Mouse (Mus musculus) cerebellum, postnatal 4 days (tissue): ENCODE results near the gene Drc7.
A peak's percentile ranks its signal among the peaks of the same experiment; 100 is the strongest.

Experiments used
- DNase-seq, 2 experiments: peaks; one replicate each; pipeline ENCODE4 v3.0.0; 2022; ENCODE audit warnings: low spot score in 2 of 2, mixed read lengths in 1 of 2

Drc7 gene

DNA sequence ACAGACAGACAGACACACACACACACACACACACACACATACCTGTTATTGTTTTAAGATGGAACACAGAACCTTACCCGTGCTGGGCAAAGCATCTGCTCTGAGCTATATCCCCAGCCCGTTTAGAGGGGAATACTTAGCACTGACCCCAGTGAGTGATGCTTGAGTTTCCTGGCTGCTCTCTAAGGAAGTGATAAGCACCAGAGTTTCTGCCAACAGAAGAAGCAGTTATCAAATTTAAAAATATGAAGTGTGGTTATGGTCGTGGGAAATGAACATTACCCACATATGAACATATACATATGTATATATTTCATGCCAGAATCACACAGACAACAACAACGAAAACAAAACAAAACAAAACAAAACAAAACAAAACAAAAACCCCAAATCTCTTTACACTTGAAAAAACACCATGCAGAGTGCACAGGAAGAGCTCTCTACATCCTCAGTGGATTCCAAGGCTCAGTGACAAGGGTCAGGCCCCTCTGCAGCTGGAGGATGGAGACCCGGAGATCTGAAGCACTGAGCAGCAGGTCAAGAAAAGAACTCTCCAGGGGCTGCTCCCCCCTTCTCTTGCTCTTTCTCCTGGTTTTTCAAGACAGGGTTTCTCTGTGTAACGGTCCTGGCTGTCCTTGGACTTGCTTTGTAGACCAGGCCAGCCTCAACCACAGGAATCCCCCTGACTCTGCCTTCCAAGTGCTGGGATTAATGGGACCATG, 5.1 kb downstream of the Drc7 start:
- no peak for DNase-seq

DNA sequence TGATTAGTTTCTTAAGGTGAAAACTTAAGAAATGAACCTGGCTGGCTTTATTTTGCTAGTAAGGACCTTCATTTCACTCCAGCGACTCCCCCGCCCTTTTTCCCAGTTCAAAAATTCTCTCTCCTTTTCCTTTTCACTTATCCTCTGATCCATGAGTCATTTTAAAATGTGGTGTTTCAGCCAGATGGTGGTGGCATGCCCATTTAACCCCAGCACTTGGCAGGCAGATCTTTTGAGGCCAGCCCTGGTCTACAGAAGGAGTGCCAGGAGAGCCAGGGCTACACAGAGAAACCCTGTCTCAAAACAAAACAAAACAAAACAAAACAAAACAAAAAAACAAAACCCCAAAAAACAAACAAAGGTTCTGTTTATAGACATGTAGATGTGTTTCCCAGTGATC, 9.6 kb downstream of the Drc7 start:
- DNase-seq, result peak in 1 of 2 experiments; percentile 18

DNA sequence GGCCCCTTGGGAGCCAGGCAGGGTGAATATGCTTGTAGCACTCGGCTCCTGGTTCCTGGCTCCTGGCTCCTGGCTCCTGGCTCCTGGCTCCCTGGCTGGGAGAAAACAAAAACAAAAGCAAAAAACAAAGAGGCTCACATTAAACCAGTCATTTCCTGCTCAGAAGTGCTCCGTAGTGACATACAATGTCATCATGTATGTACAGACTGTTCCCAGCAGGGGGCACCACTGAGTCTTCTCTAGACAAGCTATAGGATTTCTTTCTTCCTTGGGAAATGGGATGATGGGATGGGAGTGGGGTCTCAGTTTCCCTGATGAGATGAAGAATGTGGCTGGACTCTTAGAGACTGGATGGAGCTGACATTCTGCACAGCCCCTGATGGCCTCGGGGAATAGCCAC, 12.7 kb downstream of the Drc7 start:
- DNase-seq, result peak in 1 of 2 experiments; percentile 26

DNA sequence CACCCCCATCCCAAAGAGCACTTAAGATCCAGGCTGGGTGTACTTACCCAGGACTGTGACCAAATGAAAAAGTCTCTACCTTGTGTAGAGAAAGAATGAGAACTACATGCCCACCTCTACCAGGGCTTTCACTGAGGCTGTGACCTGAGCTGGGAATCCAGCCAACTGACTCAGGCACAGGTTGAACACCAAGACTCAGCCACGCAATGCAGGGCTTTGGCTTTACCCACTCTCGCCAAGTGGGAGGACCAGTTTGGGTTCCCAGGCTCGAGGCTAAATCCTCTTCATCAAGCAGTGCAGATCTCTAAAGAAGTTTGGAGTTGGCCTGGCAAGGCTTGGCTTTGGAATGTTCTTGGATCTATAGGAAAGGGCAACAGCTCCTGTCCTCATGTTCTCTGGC, 20.6 kb downstream of the Drc7 start:
- DNase-seq, result no peak

DNA sequence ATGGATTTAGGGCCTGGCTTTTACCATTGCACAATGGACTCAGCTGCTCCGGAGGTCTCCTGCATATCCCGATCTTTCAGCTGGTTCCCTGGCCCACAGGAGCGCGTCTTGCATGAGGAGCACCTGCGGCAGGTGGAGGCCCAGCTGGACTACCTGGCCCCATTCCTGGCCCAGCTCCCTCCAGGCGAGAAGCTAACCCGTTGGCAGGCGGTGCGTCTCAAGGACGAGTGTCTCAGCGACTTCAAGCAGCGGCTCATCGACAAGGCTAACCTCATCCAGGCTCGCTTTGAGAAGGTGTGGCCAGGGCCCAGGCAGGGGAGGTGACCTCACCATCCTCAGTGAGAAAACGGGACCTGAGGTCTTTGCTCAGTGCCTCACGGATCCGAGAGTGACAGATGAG, 21.2 kb downstream of the Drc7 start:
- DNase-seq, result no peak

DNA sequence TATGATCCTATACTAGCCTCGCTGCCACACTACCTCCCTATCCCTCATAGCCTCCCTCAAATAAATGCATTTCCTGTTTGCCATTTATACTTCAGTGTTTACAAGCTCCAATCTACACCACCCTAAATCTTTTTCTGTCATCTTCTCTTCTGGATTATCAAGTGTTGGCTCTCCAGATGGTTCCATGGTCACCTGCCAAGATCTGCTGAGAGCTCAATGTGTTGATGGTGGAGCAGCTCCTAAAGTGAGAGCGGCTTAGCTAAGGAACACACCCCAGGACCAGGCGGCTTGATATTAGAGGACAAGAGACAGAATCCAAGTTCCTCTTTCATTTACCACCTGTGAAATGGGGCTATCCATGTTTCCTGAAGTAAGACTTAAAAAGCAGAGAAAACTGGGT, 23.2 kb downstream of the Drc7 start:
- DNase-seq, result no peak

DNA sequence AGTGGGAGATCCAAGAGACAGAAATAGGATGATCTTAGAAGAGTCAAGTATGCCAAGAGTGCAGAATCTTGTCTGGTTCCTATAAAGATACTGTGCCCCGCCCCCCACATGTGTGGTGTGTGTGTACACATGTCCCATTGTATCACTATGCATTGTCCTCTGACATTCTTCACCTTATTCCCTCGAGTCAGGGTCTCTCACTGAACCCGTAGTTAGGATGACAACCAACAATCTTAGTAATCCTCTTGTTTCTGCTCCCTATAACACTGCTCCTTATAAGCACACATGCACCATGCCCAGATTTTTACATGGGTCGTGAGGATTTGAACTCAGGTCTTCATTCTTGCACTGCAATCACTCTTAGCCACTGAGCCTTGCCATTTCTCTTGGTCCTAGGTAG, 24.4 kb downstream of the Drc7 start:
- DNase-seq, result no peak

DNA sequence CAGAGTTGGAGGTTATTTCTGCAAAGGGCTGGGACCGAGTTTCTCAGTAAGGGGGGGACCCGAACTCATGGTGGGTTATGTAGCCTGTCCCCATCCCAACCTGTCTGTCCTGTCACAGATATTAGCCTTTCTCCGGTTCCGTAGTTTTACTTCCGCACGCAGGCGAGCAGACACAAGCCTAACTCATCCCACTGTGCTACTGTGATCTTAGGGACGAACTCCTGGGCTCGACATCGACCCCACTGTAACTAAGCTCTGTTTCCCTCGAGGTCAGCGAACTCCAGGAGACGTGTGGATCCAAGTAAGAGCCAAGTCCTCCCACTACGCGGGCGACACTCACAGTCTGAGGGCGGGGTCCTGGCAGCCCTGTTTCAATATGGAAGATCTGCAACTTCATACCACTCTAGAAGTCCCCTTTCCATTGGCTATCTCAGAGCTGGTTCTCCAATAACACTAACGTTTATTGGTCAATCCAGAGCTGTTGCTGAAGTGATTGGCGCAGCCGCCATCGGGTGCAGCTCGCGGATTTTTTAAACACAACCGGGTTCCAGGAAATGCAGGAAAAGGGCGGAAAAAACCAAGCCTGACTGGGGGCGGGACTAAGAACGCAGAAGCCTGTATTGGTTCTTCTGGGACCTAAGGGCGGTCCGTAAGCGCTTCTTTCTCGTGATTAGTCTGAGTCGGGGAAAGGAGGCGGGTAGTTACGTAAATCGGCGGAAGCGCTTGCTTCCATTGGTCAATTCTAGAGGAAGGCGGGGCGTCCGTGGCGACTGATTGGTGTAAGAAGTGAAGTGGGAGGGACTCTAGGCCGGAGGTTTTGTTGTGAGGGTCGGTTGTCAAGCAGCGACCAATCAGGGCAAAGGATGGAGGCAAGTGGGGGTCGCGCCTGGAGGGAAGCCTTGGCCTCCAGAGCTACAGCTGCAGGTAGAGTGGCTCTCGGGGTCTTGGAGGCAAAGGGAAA, 25.8 kb downstream of the Drc7 start, which contains the start of gene Katnb1:
TSS of gene Katnb1 (plus strand) at position 806 of the 961 bp plus-strand sequence.
- peak; percentile 87 to 96 for DNase-seq

DNA sequence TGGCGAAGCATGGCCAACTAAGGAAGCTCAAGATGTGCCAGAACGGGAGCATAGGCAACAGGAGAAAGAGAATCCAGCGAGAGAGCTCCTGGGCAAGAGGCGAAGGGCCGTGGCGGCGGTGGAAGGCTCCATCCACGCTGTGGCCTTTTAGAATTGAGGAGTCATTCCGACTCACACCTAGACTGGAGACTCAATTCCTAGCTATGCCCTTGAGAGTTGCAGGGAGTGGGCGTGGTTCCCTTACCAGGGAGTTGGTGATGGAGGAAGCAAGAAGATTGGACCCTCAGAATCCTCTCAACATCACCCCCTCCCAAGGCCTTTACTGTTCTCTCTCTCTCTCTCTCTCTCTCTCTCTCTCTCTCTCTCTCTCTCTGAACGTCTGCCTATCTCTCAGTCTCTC, 26.7 kb downstream of the Drc7 start:
- DNase-seq, result no peak

DNA sequence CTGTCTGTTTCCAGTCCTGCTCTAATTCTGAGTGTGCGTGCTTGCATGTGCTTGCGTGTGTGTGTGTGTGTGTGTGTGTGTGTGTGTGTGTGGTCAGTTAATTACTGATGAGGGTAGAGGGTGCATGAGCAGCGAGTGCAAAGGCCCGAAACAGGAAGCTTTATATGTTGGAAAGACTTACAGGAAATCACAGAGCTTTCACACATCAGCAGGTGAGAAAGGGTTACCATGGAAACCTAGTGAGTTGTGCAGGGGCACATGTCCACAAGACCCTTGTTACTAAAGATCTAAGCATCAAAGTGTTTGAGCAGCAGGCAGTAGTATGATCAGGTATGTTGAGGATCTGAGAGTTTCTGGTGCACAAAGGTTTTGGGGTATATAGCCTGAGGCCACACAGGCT, 29.4 kb downstream of the Drc7 start:
- DNase-seq, result no peak

DNA sequence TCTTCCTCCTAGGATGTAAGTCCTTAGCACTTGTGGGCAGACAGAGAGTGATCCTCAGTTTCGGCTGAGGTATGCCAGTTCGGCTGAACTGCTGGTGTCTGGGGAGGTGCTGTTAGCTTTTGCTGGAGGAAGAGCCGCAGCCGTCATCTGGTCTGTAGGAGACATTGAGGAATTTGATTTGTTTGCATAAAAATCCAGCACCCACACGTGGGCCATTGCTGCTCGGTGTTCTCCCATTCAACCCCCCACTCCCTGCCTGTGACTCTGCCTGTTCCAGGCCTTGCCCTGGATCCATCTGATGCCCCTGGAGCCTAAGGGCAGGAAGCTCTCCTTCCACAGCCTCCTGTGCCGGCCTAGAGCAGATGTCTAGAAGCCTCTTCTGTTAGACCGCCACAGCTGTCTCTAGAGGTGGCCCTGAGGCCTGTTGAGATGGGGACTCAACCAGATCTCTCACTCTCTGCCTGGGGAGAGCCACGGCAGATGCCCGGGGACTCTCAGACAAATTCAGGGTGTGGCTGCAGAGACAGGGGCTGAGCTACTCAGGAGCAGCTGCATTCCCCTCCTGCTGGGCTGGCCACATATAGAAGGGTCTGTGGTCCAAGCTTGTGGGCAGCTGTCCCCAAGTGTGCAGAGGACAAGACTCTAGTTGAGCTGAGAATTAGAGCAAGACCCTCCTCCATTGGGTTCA, 30.0 kb downstream of the Drc7 start:
- DNase-seq, result no peak

DNA sequence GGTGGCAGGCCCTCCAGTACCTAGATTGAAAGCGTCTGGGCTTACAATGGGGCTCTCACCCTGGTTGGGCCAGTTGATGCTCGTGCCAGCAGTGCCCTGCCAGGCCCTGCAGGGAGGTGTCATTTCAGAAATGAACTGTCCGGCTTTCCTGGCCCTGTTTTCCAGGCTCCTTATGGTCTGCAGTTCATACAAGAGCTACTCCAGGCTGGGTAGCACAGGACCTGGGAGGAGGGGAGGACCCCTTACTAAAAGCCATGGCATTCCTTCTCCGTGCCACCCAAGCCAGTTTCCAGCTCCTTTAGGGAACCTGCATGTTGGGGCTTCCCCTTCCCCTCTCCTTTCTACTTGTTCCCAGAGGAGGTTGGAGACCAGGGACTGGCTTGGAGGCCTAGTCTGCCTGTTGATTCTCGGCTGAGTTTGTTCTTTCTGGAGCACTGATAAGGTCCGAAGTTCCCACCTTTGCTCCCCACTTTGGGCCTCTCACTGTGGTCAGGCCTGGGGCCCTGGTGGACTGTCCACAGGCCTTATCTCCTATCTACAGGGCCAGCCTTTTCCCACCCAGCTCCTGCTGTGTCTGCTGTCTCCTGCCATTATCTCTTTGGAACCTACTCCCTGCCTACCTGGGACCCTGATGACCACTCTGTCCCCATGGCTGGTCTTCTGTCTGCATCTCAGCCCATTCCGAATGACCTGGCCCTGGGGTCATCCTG, 30.7 kb downstream of the Drc7 start:
- DNase-seq, result no peak

DNA sequence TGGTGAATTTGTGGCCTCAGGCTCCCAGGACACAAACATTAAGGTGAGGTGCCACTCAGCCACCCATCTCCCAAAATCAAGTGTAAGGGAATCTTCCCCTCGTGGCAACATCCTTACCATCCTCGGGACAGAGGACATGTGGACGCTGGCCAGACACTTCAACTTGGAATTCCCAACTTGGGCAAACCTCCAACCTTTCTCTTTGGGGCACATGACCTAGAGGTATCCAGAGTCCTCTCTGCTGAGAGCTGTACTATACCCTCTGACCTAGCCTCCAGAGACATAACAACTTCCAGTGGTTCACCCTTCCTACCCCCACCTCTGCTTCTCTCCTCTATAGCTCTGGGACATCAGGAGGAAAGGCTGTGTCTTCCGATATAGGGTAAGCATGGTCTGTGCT, 38.7 kb downstream of the Drc7 start:
- DNase-seq, result no peak

DNA sequence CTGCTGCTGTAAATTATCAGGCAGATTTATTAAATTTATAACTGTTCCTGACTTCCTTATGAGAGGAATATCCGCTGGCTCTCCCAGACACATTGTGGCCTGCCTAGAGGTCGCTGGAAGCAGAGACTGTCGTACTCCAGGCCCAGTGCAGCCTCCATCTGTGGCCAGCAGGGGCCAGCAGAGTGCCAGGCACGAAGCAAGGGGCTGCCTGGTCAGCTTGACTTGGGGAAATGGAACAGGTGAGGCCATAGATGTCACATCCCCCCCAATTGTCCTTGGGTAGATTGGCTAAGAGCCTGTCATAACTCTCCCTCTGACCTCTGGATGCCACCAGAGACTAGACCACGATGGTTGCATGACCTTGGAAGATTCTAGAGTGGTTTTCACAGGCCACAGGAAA, 44.1 kb downstream of the Drc7 start:
- DNase-seq, result peak; percentile 61 to 79

DNA sequence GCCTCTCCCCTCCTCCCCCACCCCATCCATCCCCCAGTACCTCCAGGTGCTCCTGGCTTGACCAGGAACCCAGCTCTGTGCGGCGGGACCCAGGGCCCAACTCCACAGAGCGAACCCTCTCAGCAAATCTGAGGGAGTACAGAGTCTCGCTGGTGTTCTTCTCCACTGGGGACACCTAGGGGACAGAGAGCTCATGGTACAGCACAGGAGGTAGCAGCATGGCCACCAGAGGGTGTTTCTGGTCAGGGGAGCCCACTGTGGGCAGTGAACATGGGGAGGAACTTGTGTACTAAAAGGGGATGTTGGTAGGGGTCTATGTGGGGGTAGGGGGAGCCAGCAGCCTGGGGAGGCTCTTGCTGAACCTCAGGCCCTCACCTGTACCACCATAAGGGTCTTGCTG, 47.1 kb downstream of the Drc7 start:
- no peak for DNase-seq

DNA sequence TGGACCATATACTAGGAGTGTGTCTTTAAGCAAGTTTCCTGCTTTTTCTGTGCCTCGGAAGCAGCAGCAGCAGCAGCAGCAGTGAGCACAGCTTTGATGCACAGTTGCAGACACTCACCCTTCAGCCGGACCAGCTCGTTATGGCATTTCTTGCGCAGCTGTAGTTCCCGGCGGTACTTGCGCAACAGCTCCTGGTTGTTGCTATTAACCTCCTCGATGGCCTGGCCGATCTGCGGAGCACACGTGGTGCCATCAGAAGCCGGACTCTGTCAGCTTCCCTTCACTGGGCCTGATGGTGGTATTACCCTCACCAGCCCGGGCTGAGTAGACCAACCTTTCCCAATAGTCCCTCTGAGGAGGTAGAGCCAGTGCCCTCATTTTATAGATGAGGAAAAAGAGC, 52.4 kb downstream of the Drc7 start:
- DNase-seq, result no peak

DNA sequence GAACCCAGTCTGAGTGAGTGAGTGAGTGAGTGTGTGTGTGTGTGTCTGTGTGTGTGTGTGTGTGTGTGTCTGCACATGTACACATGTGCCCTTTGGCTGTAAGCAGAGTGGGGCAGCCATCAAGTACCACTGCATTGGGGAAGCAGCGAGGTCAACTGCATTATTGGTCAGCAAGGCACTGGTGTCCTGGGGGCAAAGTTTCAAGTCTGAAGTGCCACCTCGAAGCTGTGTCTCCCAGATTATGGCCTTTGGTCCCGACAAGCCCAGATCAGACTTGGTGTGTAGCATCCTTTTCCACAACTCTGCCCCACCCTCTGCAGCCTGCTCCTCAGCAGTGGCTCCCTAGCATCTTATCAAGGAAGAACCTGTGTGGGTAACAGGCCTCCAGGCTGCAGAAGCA, 57.7 kb downstream of the Drc7 start:
- no peak for DNase-seq

DNA sequence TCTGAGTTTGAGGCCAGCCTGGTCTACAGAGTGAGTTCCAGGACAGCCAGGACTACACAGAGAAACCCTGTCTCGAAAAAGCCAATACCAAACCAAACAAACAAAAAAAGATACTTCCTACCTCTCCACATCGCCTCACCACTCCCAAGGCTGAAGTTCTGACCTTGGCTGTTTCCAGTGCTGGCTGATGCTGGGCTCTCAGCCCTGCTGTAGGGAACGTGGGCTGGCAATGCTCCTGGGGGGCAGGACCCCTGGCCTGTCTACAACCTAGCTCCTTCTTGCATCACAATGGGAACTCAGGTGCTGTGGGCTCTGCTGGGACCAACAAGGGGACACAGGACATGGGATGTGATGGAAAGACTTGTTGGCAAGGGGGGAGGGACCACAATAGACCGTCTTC, 58.2 kb downstream of the Drc7 start:
- DNase-seq, result no peak

DNA sequence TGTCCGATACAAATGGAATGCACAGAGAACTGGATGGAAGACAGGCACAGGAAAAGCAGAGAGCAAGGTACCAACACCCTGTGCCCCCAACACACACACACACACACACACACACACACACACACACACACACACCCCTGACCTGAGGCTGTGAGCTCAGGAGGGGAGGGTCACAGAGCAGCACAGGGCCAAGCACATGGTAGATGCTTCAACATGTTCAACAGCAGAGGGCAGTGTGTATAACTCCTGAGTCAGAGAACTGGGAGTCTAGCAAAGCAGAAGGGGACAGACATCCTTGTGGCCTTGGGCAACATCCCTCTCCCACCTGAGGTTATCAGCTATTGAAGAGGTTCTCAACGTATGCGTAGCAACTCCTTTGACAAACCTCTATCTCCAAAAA, 58.8 kb downstream of the Drc7 start:
- DNase-seq, result peak in 1 of 2 experiments; percentile 37

DNA sequence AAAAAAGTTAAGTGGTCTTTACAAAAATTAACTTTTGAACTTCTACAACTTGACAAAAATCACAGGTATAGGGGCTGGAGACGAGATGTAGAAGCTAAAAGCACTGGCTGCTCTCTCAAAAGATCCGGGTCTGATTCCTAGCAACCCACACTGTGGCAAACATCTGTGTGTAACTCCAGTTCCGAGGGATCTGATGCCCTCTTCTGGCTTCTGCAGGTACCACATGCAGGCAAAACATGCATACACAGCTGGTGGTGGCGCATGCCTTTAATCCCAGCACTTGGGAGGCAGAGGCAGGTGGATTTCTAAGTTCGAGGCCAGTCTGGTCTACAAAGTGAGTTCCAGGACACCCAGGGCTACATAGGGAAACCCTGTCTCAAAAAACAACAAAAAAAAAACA, 68.6 kb downstream of the Drc7 start:
- DNase-seq, result no peak

DNA sequence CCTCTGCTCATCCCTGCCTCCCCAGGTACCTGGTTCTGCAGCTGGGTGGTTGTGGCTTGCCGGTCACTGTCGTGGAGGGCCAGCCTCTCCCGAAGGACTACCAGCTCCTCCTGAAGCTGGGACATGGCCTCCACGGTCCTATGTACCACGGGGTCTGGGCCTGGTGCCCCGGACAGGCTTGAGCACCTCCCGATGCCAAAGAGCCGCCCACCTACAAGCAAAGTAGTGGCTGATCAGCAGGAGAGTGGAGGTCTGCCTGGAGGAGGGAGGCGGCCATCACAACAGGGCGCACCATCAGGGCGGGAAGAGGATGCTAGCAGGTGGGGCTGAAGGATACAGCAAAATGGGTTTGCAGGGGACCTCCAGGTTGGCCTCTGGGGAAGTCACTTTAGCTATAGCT, 71.6 kb downstream of the Drc7 start:
- DNase-seq, result no peak

DNA sequence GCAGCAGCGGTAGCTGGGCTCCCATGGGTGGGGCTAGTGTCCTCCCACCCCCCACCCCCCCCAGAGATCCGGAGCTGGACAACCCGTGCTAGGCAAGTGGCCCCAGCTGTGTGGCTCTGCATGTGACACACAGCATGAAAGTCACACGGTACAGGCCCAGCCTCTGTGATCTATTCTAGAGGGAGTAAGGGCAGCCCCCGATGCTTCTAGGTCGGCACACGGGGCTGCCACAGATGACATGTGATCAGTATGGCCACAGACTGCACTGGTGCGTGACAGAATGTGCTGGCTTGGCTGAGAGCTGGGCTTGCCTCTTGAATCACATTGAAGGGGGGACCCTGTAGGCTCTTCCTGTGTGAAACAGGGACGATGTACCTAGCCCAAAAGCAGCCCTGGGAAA, 72.8 kb downstream of the Drc7 start:
- DNase-seq, result no peak
